Mouse (Mus musculus) liver, postnatal 0 days (tissue): ENCODE results near the gene Tmem117.

ENCODE experiments used
- CTCF ChIP-seq: sonication (generic); IDR thresholded peaks from 2 replicates; pipeline ENCODE4 v1.5.1; 2016; ENCODE audit warnings: antibody characterized with exemption, low read depth
- EP300 ChIP-seq: IDR thresholded peaks from 2 replicates; pipeline ENCODE4 v1.6.1; 2016; ENCODE audit warnings: antibody characterized with exemption, low read depth, mild to moderate bottlenecking

- TF ChIP-seq CTCF (no peak), EP300 (no peak)
These were observed 235.1 kb downstream of the Tmem117 start for GRCm38 (mm10) chr15:94864134-94864533.
